Mouse (Mus musculus) cerebellum, postnatal 10 days (tissue): ENCODE data around the gene 2010111I01Rik.
"Not testable (repeated sequence)": the region's sequence is repeated elsewhere in the genome, so short reads cannot be mapped to it uniquely, and the experiment has no call there.

Source experiments
- DNase-seq, 2 experiments: peaks; one replicate each; pipeline ENCODE4 v3.0.0; 2021; ENCODE audit warnings: mixed read lengths in 2 of 2

2010111I01Rik gene

GRCm38 (mm10) chr13:62964640-62965311 lies at the start of gene 2010111I01Rik:
TSS of gene 2010111I01Rik (plus strand) at chr13:62964893.
- DNase-seq, result peak; percentile 99 to 100

- DNase-seq, result peak; percentile 23 to 29
Measured at GRCm38 (mm10) chr13:62916675-62917074, 48.0 kb upstream of the 2010111I01Rik start.

DNA sequence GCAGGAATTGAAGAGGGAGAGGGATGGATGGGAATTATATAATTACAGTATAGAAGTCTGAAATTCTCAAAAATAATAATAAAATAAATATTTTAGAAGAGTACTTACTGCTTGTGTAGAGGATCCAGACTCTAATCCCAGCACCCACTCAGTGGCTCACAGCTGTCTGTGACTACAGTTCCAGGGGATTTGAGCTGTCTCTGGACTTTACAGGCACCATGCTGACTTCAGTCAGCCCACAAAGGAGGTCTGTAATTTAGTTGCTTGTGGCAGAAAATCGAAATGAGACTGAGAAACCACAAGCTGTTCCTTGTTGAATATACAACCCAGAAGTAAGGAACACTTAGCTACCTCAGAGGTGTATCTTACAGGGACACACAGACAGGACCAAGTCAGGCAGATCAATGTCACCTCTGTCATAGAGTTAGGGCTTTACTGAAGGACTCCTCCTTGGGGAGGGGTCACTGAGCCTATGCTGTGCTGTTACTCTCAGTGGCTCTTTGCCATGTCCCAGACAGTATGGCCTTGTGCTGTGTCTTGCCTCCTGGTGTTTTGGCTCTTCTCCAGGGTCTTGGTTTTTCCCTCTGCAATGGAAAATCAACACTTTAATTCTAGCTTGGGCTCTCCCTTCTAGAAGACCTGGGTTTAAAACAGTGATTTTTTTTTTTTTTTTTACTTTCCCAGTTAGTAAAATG lies 47.1 kb upstream of the 2010111I01Rik start:
- DNase-seq, result peak; percentile 45 to 59

DNA sequence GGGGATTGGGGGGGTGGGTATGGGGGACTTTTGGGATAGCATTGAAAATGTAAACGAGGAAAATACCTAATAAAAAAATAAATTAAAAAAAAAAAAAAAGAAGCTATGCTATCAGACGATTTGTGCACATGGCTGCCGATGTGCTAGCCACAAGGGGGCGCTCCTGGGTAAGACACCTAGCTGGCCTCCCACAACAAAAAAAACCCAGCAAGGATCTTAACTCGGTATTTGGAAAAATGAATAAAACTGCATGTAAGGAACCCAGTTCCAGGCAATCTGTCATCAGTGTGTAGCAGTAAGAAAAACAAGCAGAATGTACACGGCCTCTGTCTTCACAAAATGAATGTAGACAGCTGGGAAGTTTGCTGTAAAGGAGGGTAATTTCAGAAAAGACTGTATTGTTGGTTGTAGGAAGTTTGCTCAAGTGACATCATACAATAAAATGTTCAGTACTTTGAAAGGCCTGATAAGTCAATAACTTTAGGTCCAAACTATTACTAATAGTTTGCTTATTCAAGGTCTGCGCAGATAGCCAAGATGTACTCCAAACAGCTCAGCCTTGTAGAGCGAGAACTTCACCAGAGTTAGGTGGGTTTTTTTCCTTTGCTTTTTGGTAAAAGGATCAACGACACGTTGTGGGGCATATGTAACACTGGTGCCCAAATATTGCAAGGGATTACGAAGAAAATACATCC lies 44.9 kb upstream of the 2010111I01Rik start:
- peak; percentile 90 to 94 for DNase-seq

GRCm38 (mm10) chr13:62922645-62923044 lies 42.0 kb upstream of the 2010111I01Rik start:
- no peak for DNase-seq

- DNase-seq, result no peak
Measured at GRCm38 (mm10) chr13:62923182-62923581, 41.5 kb upstream of the 2010111I01Rik start.

GRCm38 (mm10) chr13:62926479-62926878 lies 38.2 kb upstream of the 2010111I01Rik start:
- DNase-seq, result peak; percentile 42 to 43

DNA sequence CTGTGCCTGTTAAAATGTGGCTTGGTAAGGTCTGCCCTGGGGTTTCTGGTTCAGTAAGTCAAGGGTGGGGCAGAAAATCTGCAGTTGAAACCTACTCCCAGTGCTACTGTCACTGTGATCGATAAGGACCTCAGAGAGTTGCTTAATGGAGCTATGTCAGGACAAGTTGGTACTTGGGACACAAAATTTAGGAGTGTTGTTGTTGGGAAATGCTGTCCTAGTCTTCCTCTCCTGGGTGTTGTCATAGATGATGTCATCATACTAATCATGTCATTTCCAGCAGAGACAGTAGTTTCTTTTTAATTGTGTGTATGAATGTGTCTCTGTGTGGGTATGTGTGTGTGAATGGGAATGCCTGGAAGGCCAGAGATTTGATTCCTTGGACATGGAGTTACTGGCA lies 37.2 kb upstream of the 2010111I01Rik start:
- no peak for DNase-seq

DNA sequence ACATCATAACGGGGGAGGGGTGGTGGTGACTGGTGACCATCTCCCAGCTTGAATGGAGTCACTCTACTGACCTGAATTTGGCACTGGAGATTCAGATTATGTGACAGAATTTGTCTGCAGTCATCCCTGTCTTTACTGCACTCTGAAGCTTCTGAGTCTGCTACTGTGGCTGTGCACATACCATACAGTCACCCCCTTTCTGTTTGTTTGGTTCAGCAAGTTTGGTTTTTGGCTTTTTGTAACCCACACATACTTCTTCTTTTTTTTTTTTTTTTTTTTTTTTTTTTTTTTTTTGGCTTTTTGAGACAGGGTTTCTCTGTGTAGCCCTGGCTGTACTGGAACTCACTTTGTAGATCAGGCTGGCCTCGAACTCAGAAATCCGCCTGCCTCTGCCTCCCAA lies 35.5 kb upstream of the 2010111I01Rik start:
- not testable (repeated sequence) for DNase-seq

DNA sequence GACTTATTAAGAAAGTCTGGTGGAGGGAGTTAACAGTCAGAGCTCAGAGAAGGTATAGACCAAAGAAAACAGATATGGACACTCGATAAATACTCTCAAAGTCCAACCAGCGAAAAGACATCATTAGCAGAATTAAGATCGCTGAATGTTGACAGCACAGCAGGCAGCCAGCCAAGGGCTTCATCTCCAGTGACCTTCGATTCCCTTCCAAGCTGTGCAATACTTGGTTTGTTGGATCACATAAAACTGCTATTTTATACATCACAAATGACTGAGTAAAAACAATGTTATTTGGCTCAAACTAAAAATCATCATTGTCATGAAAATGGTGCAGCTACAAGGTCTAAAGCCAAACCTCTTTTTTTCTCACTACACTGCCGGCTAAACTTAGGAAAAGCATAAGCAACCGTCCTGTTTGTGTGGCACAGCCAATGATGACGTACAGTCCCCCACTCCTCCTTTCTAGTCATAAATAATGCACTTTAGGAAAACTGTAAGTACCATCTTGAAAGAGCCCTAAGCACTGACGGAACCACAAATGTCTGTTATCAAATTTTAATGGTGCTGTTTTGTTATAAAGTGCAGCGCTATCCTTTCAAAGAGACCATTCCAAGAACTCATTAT lies 34.8 kb upstream of the 2010111I01Rik start:
- DNase-seq, result peak; percentile 37 to 43

DNA sequence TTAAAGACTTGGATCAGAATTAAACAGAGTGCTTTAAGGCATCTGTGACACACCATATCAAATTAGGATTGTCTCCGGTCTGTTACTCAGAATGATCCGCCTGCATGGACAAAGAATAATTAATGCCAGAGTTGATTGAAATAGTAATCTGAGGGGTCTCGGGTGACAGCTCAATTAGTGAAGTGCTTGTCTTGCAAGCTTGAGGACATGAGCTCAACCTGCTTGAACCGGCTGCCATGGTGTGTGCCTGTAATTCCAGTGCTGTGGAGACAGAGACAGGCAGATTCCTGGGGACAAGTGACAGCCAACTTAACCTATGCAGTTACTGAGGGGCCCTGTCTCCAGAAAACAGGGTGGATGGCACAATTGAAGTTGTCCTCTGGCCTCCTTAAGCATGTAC lies 32.2 kb upstream of the 2010111I01Rik start:
- no peak for DNase-seq

DNA sequence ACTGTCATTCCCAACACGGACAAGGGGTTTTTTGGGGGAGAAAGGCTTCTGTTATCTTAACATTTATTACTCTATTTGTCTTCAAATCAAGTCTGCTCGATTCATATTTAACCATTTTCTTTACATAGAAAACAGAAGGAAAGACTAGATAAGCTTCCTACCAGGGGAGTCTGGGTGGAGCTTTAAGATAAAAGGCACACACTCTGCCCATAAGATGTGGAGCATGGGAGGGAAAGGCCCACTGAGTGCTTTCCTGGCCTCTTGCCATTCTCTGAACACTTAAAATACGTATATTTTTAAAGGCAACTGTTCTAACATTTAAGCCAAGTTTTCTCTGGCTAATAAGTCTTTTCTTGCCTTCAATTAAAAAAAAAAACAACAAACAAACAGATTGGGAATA lies 25.3 kb upstream of the 2010111I01Rik start:
- no peak for DNase-seq

- DNase-seq, result no peak
Measured at GRCm38 (mm10) chr13:62939797-62940196, 24.9 kb upstream of the 2010111I01Rik start.

DNA sequence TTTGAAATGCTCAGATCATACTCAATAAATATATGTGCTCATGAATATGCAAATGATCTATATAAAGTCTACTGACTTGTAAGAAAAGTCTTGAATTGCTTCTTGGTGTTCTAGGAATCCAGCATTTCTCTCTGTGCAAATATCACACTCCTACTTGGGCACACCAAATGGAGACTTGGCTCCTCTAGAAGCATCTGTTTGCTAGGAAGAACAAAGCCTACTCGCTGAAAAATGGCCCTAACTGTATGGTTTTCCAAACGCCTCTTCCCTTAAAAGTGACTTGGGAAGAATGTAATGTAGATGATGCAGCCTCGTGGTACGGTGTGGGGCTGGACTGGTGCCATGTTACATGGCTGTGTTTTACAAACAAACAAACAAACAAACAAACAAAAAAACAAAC lies 24.0 kb upstream of the 2010111I01Rik start:
- DNase-seq, result no peak

- no peak for DNase-seq
Measured at GRCm38 (mm10) chr13:62941341-62942005, 23.2 kb upstream of the 2010111I01Rik start.

GRCm38 (mm10) chr13:62943274-62943830 lies 21.3 kb upstream of the 2010111I01Rik start:
- DNase-seq, result no peak

GRCm38 (mm10) chr13:62944109-62944508 lies 20.6 kb upstream of the 2010111I01Rik start:
- DNase-seq, result no peak

DNA sequence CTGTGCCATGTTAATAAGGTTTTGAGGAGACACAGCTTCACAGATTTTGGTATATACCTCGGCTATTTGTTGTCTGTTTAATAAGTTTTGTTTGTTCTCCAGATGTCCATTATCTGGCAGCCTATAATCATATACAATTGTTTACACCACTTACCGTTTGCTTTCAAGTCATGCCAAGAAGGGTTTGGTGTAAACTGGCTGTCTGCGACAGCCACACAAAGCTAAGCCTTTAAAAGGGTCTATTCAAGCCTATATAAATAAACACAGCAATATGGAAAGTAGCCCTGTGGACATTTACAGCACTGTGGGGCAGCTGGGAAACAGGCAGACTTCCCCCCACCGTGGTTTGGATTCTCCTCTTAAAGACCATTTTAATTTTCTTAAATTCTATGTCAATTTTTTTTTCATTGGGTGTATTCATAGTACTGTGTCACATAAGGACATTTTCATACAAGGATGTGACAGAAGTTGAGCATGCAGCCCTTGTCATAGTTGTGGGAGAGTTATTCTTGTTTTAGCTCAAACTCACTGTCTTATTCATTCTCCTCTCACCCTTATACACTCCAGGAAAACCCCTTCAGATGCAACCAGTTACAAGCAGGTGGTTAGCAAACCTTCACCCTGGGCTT lies 15.0 kb upstream of the 2010111I01Rik start:
- no peak for DNase-seq

- no peak for DNase-seq
Measured at GRCm38 (mm10) chr13:62951606-62952005, 13.1 kb upstream of the 2010111I01Rik start.

- no peak for DNase-seq
Measured at GRCm38 (mm10) chr13:62952047-62952446, 12.6 kb upstream of the 2010111I01Rik start.

DNA sequence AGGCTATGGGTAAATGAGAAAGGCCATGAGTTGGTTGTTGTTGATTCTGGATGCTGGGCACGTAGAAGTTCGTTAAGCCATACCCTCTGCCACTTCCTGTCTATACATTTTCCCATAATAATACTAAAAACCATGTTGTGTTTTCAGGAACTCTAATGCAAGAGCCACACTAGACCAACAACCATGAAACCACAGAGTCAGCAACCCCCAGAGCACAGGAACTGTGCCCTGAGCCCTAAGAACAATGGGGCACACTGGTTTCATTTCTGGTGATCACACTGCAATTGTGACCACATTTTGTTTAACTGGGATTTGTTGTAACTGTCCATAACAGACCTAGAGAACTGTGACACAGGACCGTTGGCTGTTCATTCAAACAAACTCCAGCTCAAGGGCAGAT lies 12.1 kb upstream of the 2010111I01Rik start:
- DNase-seq, result no peak

DNA sequence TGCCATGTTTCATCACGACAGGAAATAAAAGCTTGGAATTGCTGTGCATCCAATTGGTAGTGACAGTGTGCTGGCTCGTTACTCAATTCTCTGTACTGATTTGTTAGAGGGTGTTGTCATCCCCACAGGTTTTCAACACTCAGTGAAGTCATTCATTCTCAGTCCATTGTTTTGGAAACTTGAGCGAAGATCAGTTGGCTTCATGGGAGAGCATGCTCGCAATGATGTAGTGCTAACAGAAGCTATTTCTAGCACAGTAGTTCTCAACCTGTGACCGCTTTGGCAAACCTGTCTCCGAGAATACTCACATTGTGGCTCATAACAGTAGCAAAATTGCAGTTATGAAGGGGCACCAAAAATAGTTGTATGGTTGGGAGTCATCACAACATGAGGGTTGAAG lies 8.7 kb upstream of the 2010111I01Rik start:
- no peak for DNase-seq
